Mouse (Mus musculus): ENCODE data around the gene Nap1l2. TPM values are rescaled to one million over a fixed set of nuclear protein-coding genes. Genes with fewer than 3 reads are reported as not detected.

The Nap1l2 gene
- polyA plus RNA-seq, 1 experiment from 2014 or later: 19.4 TPM

Other genes with a start within 250 kb of the Nap1l2 start
- gene Cdx4, start 134.8 kb upstream of the Nap1l2 start, polyA plus RNA-seq (2014; fragmentation: Nextera tagmentation; extraction: Ambion mirVana): not detected in 2 replicates
- 5.5 and 6.6 TPM in 2 replicates for gene Chic1, start 169.8 kb upstream of the Nap1l2 start, polyA plus RNA-seq (2014; fragmentation: Nextera tagmentation; extraction: Ambion mirVana)
- 0.29 and 0.34 TPM in 2 replicates for gene Tsx, start 227.8 kb upstream of the Nap1l2 start, polyA plus RNA-seq (2014; fragmentation: Nextera tagmentation; extraction: Ambion mirVana)
- gene Gm26992, start 235.4 kb upstream of the Nap1l2 start, polyA plus RNA-seq (2014; fragmentation: Nextera tagmentation; extraction: Ambion mirVana): not detected in 2 replicates

All from midbrain, embryonic 11.5 days (tissue).